Mouse (Mus musculus): ENCODE measurements around the gene Nus1. TPM values are rescaled to one million over a fixed set of nuclear protein-coding genes. Genes with fewer than 3 reads are reported as not detected.
A peak's percentile ranks its signal among the peaks of the same experiment; 100 is the strongest.

The Nus1 gene
- total and polyA plus RNA-seq, 2 experiments, result 9.7 to 13.7 TPM

DNA sequence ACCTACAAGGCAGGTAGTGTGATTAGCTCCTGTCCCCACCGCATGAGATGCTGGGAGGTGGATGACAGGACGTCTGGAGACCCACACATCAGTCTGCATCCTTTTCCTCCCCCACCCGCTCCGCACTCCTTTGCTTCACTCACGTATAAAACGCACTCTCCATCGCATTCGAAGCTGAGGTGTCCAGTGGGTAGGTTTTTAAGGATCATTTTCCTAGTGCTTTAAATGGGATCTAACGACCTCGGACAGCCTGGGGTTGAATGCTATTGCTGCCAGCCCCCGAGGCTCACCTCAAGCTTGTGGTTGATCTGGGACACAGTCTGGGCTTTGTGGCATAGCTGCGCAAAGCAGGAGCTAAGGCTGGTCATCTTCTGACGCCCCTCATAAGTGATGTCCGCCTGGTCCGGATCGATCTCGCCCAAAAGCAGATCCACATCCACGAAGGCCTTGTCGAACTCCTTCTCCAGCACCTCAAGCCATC lies 36.0 kb upstream of the Nus1 start:
- Histone ChIP-seq H3K4me3 (ENCODE audit: insufficient read depth, low read depth, low read length) (peak overlapping the region; percentile 89), H3K9ac (ENCODE audit: low read depth, low read length) (peak overlapping the region; percentile 93), H3K4me1 (ENCODE audit: control insufficient read depth, insufficient read depth, low read length) (peaks cover 19% of the 10 kb centered on the region; the same call in 1 of the 2 replicates), H3K79me2 (ENCODE audit: control insufficient read depth, insufficient read depth, low read length) (peaks cover 9% of the 10 kb centered on the region), H3K27ac (replicated peaks; ENCODE audit: insufficient read depth, low read depth, low read length) (peak overlapping the region; percentile 62), H3K36me3 (ENCODE audit: control insufficient read depth, insufficient read depth, low read length) (no peaks in the 10 kb centered on the region), H3K27me3 (ENCODE audit: control insufficient read depth, insufficient read depth, low read length) (no peaks in the 10 kb centered on the region)
- DNase-seq (ENCODE audit: extremely low read depth, low read depth, low spot score), result peak; percentile 33
- WGBS, result 1% methylated on average over 19 of the region's 19 CpGs
- no peak for TF ChIP-seq POLR2A (IDR thresholded peaks at IDR 0.05; ENCODE audit: extremely low read depth, insufficient read depth, low read length)
- no peak for TF ChIP-seq CTCF (IDR thresholded peaks at IDR 0.05; ENCODE audit: low read depth, low read length)

DNA sequence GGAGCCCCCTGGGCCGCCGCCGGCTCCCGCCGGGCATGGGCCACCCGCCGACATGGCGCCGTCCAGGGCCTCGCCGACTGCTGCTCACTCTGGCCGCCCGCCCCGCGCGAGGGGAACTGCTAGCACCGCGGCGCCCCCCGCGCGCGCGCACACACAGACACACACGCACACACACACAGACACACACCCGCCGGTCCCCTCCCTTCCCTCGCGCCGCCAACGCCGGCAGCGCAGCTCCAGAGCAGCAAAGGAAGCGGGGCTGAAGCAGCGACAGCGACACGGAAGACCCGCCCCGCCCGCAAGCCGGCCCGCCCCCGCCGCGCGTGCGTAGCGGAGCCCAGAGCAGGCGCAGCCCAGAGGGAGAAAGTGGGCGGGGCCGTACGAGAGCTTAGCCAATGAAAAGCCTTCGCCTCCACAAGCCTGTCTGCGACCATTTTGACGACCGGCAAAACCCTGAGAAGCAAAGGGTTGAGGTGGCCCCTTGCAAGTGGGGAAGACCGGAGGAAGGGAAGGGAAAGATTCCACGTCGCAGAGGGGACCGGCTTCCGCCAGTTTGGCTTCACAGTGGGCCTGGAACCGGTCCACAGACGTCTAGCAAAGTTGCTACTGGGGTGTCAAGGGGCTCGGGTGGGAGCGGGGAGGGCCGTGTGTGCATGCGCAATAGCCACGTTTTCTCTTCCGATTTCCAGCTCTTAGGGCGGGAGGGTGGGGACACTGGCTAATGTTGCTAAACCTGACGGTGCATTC lies 35.3 kb upstream of the Nus1 start, which contains the start of gene Gopc:
Gopc (minus strand) TSS at position 280 of the 747 bp plus-strand sequence.
- TF ChIP-seq POLR2A (IDR thresholded peaks at IDR 0.05; ENCODE audit: extremely low read depth, insufficient read depth, low read length) (peak; percentile 82), CTCF (IDR thresholded peaks at IDR 0.05; ENCODE audit: low read depth, low read length) (no peak)
- no peaks in the 10 kb centered on the region for H3K36me3 ChIP-seq (ENCODE audit: control insufficient read depth, insufficient read depth, low read length)
- WGBS, result under 1% methylated on average over 64 of the region's 71 CpGs
- peaks cover 9% of the 10 kb centered on the region for H3K79me2 ChIP-seq (ENCODE audit: control insufficient read depth, insufficient read depth, low read length)
- H3K27ac ChIP-seq (replicated peaks; ENCODE audit: insufficient read depth, low read depth, low read length), result peak within 1 kb of the TSS; percentile 99
- H3K9ac ChIP-seq (ENCODE audit: low read depth, low read length), result peak within 1 kb of the TSS; percentile 95
- DNase-seq (ENCODE audit: extremely low read depth, low read depth, low spot score), result peak; percentile 88
- H3K4me1 ChIP-seq (ENCODE audit: control insufficient read depth, insufficient read depth, low read length), result peaks cover 19% of the 10 kb centered on the region; the same call in 1 of the 2 replicates
- H3K4me3 ChIP-seq (ENCODE audit: insufficient read depth, low read depth, low read length), result peak within 1 kb of the TSS; percentile 95
- no peaks in the 10 kb centered on the region for H3K27me3 ChIP-seq (ENCODE audit: control insufficient read depth, insufficient read depth, low read length)

DNA sequence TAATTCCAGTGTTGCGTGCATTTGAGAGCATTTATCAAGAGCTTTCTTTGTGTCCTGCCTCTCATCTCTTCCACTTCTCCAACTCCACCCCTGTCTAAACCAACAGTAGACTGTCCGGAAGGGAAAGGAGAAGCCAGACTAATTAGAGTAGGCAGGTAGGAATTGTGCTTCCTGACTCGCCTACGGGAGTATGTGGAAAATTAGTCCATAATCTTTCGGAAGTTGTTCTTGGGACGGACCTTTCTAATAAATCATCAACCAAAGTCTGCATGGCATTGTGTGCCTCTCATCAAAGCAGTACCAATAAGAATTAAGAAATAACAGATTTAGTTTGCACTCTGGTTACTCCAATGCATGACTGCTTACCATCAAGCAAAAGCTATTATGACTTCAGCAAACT lies 34.3 kb upstream of the Nus1 start:
- Histone ChIP-seq H3K4me1 (ENCODE audit: control insufficient read depth, insufficient read depth, low read length) (peaks cover 18% of the 10 kb centered on the region; the same call in 1 of the 2 replicates), H3K79me2 (ENCODE audit: control insufficient read depth, insufficient read depth, low read length) (peaks cover 9% of the 10 kb centered on the region), H3K27ac (replicated peaks; ENCODE audit: insufficient read depth, low read depth, low read length) (peak overlapping the region; percentile 61), H3K4me3 (ENCODE audit: insufficient read depth, low read depth, low read length) (peak overlapping the region; percentile 95; the same call in 1 of the 2 replicates), H3K27me3 (ENCODE audit: control insufficient read depth, insufficient read depth, low read length) (no peaks in the 10 kb centered on the region), H3K9ac (ENCODE audit: low read depth, low read length) (peak overlapping the region; percentile 51), H3K36me3 (ENCODE audit: control insufficient read depth, insufficient read depth, low read length) (no peaks in the 10 kb centered on the region)
- WGBS, result 23% methylated on average over 6 of the region's 6 CpGs
- no peak for TF ChIP-seq CTCF (IDR thresholded peaks at IDR 0.05; ENCODE audit: low read depth, low read length)
- no peak for TF ChIP-seq POLR2A (IDR thresholded peaks at IDR 0.05; ENCODE audit: extremely low read depth, insufficient read depth, low read length)
- DNase-seq (ENCODE audit: extremely low read depth, low read depth, low spot score), result peak; percentile 69

DNA sequence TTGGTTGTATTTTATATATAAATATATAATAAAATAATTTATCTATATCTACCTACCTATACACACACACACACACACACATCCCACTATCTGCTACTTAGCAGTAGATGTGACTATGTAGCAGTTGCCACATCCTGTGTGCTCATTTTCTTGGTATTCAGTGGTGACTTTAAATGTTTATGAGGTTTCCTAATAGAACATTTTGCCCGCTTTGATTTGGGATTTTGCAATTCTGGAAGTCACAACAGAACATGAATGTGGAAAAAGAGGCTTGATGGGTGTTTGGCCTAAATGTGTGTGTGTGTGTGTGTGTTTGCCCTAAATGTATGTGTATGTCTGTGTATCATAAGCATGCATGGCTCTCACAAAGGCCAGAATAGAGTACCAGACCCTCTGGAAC lies 33.8 kb upstream of the Nus1 start:
- Histone ChIP-seq H3K9ac (ENCODE audit: low read depth, low read length) (no peak overlapping the region), H3K4me3 (ENCODE audit: insufficient read depth, low read depth, low read length) (no peak overlapping the region), H3K27me3 (ENCODE audit: control insufficient read depth, insufficient read depth, low read length) (no peaks in the 10 kb centered on the region), H3K79me2 (ENCODE audit: control insufficient read depth, insufficient read depth, low read length) (peaks cover 9% of the 10 kb centered on the region), H3K36me3 (ENCODE audit: control insufficient read depth, insufficient read depth, low read length) (no peaks in the 10 kb centered on the region), H3K27ac (replicated peaks; ENCODE audit: insufficient read depth, low read depth, low read length) (no peak overlapping the region), H3K4me1 (ENCODE audit: control insufficient read depth, insufficient read depth, low read length) (peaks cover 14% of the 10 kb centered on the region; the same call in 1 of the 2 replicates)
- WGBS, result 20% methylated on average over 1 of the region's 1 CpGs
- peak; percentile 27 for DNase-seq (ENCODE audit: extremely low read depth, low read depth, low spot score)
- TF ChIP-seq CTCF (IDR thresholded peaks at IDR 0.05; ENCODE audit: low read depth, low read length), result no peak
- TF ChIP-seq POLR2A (IDR thresholded peaks at IDR 0.05; ENCODE audit: extremely low read depth, insufficient read depth, low read length), result no peak

DNA sequence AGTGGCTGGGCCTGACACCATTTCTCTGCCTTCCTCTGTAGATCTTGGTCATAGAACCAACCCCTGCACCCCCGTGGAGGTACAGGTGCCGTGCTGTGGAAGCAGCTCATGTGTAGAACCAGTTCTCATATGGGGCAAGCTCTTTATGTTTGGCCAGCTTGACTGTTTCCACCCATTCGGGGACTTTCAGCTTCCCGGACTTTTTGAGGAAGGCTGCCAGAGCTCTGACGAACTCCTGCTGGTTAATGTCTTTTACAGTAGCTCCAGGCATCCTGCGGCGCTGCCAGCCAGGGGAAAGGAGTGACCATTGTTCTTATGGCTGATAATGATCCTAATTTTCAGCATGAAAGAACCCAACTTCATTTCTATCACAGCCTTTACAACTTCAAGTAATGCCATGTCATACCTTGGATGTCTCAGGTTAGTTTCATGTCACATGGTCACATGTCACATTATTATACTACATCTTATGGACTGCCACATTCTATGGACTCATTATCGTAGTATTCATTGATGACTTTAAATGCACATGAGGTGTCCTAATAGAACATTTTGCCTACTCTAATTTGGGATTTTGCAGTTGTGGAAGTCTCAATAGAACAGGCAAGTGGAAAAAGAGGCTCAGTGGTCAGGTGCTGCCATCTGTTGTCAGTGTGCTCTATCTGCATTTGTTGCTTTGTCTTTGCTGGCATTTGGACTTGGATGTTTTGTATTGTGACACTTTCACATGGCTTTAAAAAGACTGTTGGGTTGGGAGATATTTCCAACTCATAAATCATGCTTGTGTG lies 32.3 kb upstream of the Nus1 start:
- H3K27ac ChIP-seq (replicated peaks; ENCODE audit: insufficient read depth, low read depth, low read length), result no peak overlapping the region
- peak; percentile 54 for DNase-seq (ENCODE audit: extremely low read depth, low read depth, low spot score)
- peaks cover 9% of the 10 kb centered on the region for H3K79me2 ChIP-seq (ENCODE audit: control insufficient read depth, insufficient read depth, low read length)
- H3K27me3 ChIP-seq (ENCODE audit: control insufficient read depth, insufficient read depth, low read length), result no peaks in the 10 kb centered on the region
- H3K36me3 ChIP-seq (ENCODE audit: control insufficient read depth, insufficient read depth, low read length), result no peaks in the 10 kb centered on the region
- no peak overlapping the region for H3K4me3 ChIP-seq (ENCODE audit: insufficient read depth, low read depth, low read length)
- WGBS, result 65% methylated on average over 8 of the region's 8 CpGs
- no peak overlapping the region for H3K9ac ChIP-seq (ENCODE audit: low read depth, low read length)
- no peak for TF ChIP-seq POLR2A (IDR thresholded peaks at IDR 0.05; ENCODE audit: extremely low read depth, insufficient read depth, low read length)
- peak; percentile 68 for TF ChIP-seq CTCF (IDR thresholded peaks at IDR 0.05; ENCODE audit: low read depth, low read length)
- peaks cover 12% of the 10 kb centered on the region; the same call in 1 of the 2 replicates for H3K4me1 ChIP-seq (ENCODE audit: control insufficient read depth, insufficient read depth, low read length)
